Mouse (Mus musculus) embryonic facial prominence, embryonic 11.5 days (tissue): Measurements from ENCODE around the gene Trmt6. TPM values are rescaled to one million over a fixed set of nuclear protein-coding genes. Genes with fewer than 3 reads are reported as not detected.

Experiments
- ATAC-seq: fragments of 200-750 bp; cut with Nextera tagmentation; replicated peaks from 2 replicates; pipeline ENCODE4 v1.8.0; 2017; ENCODE audit warnings: low read depth; ENCODE audit not compliant: insufficient number of reproducible peaks, low FRiP score, low TSS enrichment
- DNase-seq: peaks from one replicate; pipeline ENCODE4 v3.0.0-alpha.2; 2015; ENCODE audit warnings: low spot score
- H3K27ac ChIP-seq: fragments of 300-500 bp; sonication (generic); replicated peaks from 2 replicates; pipeline ENCODE4 v1.5.1; 2014; ENCODE audit warnings: mild to moderate bottlenecking, low read depth, low read length, control low read depth
- H3K27me3 ChIP-seq: fragments of 300-500 bp; sonication (generic); 2 replicates; pipeline ENCODE4 v1.6.1; 2014; ENCODE audit warnings: mild to moderate bottlenecking, low read length, moderate library complexity, mixed read lengths; ENCODE audit not compliant: control insufficient read depth, insufficient read depth
- H3K36me3 ChIP-seq: fragments of 300-500 bp; sonication (generic); replicated peaks from 2 replicates; pipeline ENCODE4 v1.6.1; 2014; ENCODE audit warnings: low read depth, mild to moderate bottlenecking, low read length, moderate library complexity, mixed read lengths; ENCODE audit not compliant: control insufficient read depth, insufficient read depth
- H3K4me1 ChIP-seq: fragments of 300-500 bp; sonication (generic); 2 replicates; pipeline ENCODE4 v1.6.1; 2014; ENCODE audit warnings: low read length, mixed read lengths; ENCODE audit not compliant: control insufficient read depth, insufficient read depth
- H3K4me2 ChIP-seq: fragments of 300-500 bp; sonication (generic); 2 replicates; pipeline ENCODE4 v1.6.1; 2014; ENCODE audit warnings: low read depth, mild to moderate bottlenecking, control low read depth, low read length, moderate library complexity
- H3K4me3 ChIP-seq: fragments of 300-500 bp; sonication (generic); 2 replicates; pipeline ENCODE4 v1.5.1; 2014; ENCODE audit warnings: low read depth, low read length, control low read depth
- H3K9ac ChIP-seq: fragments of 300-500 bp; sonication (generic); replicated peaks from 2 replicates; pipeline ENCODE4 v1.6.1; 2014; ENCODE audit warnings: mild to moderate bottlenecking, control low read depth, low read length
- H3K9me3 ChIP-seq: fragments of 300-500 bp; sonication (generic); replicated peaks from 2 replicates; pipeline ENCODE4 v1.6.1; 2016; ENCODE audit warnings: mild to moderate bottlenecking, low read length, inconsistent platforms, mixed read lengths; ENCODE audit not compliant: control insufficient read depth
- WGBS: fragments of 180-500 bp; shearing (Covaris S2); extraction: QIAGEN DNeasy Blood & Tissue Kit; methylation state at CpG from one replicate; pipeline ENCODE4 v1.1.7; 2014; 5-methylcytosine and 5-hydroxymethylcytosine counted together
- polyA plus RNA-seq: library from polyadenylated mRNA; unstranded; fragments of >200 nt; fragmentation: Nextera tagmentation; extraction: Ambion mirVana; gene quantifications from 2 replicates; pipeline ENCODE4 v1.2.1, GENCODE M21; 2014

Gene Trmt6
- polyA plus RNA-seq, result 41.4 and 43.7 TPM in 2 replicates

GRCm38 (mm10) chr2:132815608-132816314 is at the start of gene Trmt6, which contains the start of gene Mcm8:
Trmt6 (minus strand) TSS chr2:132816055.
Mcm8 (plus strand) TSS chr2:132816141.
- ATAC-seq (peak; percentile 99), DNase-seq (peak; percentile 99)
- Histone ChIP-seq H3K9me3 (no peaks in the 10 kb centered on the region), H3K4me2 (peak within 1 kb of the TSS; percentile 55), H3K27ac (peak within 1 kb of the TSS; percentile 67; the same call in 1 of the 2 replicates), H3K36me3 (no peaks in the 10 kb centered on the region), H3K4me3 (peak within 1 kb of the TSS; percentile 77), H3K9ac (peak within 1 kb of the TSS; percentile 86), H3K4me1 (no peaks in the 10 kb centered on the region; the same call in 1 of the 2 replicates), H3K27me3 (no peaks in the 10 kb centered on the region)
- under 1% methylated on average over 59 of the region's 59 CpGs for WGBS

DNA sequence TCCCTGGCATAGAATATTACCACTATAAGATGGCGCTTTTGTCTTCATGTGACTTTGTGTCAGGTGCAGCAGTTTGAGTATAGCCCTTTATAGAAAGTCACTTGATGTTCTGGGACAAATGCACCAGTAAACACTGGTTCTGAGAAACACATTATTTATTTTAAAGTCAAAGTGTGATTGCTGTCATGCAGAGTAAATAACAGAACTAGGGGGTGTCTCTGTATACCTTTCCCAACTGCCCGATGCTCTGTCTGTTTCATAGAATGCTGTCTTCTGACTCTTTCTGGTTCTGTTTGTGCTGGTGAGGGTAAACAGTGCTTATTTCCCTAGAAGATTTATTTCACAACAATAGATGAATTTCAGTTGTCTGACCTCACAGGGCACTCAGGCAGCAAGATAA is 47.5 kb upstream of the Trmt6 start:
- WGBS, result 91% methylated on average over 2 of the region's 2 CpGs
- Histone ChIP-seq H3K9ac (no peak overlapping the region), H3K36me3 (no peaks in the 10 kb centered on the region), H3K4me2 (no peak overlapping the region), H3K4me3 (no peak overlapping the region), H3K4me1 (no peaks in the 10 kb centered on the region), H3K27ac (no peak overlapping the region), H3K27me3 (no peaks in the 10 kb centered on the region), H3K9me3 (no peaks in the 10 kb centered on the region)
- DNase-seq, result no peak
- no peak for ATAC-seq

GRCm38 (mm10) chr2:132861456-132861855 is 45.6 kb upstream of the Trmt6 start:
- WGBS, result 89% methylated on average over 2 of the region's 2 CpGs
- no peaks in the 10 kb centered on the region for H3K4me1 ChIP-seq
- no peak overlapping the region for H3K4me2 ChIP-seq
- H3K4me3 ChIP-seq, result no peak overlapping the region
- DNase-seq (no peak), ATAC-seq (no peak)
- no peak overlapping the region for H3K9ac ChIP-seq
- no peaks in the 10 kb centered on the region for H3K27me3 ChIP-seq
- H3K27ac ChIP-seq, result no peak overlapping the region
- H3K9me3 ChIP-seq, result no peaks in the 10 kb centered on the region
- no peaks in the 10 kb centered on the region for H3K36me3 ChIP-seq

DNA sequence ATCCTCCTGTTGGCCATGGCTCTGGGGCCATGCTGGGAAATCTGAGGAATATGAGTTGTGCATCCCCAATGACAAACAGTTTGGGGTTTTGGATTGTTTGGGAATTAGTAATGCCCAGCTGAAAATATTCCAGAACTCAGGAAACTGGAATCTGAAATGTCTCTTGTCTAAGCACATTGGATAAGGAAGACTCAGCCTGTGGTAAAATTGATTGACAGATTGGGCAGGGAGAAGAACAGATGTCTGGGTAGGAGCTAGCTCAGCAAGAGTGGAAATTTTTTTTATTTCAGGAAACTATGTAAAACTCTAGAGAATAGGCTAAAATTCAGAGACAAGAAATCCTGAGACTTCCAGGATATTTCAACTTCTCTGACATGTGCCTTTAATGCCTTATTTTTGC is 44.6 kb upstream of the Trmt6 start:
- DNase-seq (no peak), ATAC-seq (no peak)
- H3K4me2 ChIP-seq, result no peak overlapping the region
- no peaks in the 10 kb centered on the region for H3K27me3 ChIP-seq
- no peaks in the 10 kb centered on the region for H3K36me3 ChIP-seq
- H3K4me1 ChIP-seq, result no peaks in the 10 kb centered on the region
- no peaks in the 10 kb centered on the region for H3K9me3 ChIP-seq
- no peak overlapping the region for H3K9ac ChIP-seq
- H3K4me3 ChIP-seq, result no peak overlapping the region
- no peak overlapping the region for H3K27ac ChIP-seq

- 84% methylated on average over 5 of the region's 5 CpGs for WGBS
- ATAC-seq, result no peak
Observed at GRCm38 (mm10) chr2:132856333-132856732, 40.5 kb upstream of the Trmt6 start.

DNA sequence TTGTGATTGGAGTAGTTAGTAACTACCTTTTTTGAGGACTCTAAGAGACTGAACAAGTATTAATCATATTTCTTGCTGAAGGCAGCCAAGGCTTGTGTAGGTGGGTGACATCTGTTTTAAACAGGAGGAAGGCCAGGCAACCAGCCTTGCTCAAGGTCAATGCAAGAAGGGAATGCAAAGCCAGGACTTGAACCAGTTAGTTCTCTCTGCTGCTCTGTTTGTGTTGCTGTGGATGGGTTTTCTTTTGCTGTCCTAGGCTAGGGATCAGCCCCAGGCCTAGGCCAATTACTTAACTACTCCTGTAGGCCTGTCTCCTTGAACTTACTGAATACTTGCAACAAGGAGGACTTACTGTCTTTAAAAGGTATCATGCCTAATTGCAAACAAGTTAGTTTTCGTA is 37.2 kb upstream of the Trmt6 start:
- no peak overlapping the region for H3K4me3 ChIP-seq
- H3K4me1 ChIP-seq, result no peaks in the 10 kb centered on the region
- ATAC-seq, result no peak
- no peaks in the 10 kb centered on the region for H3K36me3 ChIP-seq
- 86% methylated on average over 1 of the region's 1 CpGs for WGBS
- H3K9me3 ChIP-seq, result no peaks in the 10 kb centered on the region
- no peaks in the 10 kb centered on the region for H3K27me3 ChIP-seq
- no peak overlapping the region for H3K27ac ChIP-seq
- no peak overlapping the region for H3K4me2 ChIP-seq
- DNase-seq, result no peak
- no peak overlapping the region for H3K9ac ChIP-seq

More at GRCm38 (mm10) chr2:132856333-132856732, 40.5 kb upstream of the Trmt6 start:
- H3K4me1 ChIP-seq, result no peaks in the 10 kb centered on the region
- H3K36me3 ChIP-seq, result no peaks in the 10 kb centered on the region
- no peak overlapping the region for H3K4me3 ChIP-seq
- H3K4me2 ChIP-seq, result no peak overlapping the region
- no peaks in the 10 kb centered on the region for H3K27me3 ChIP-seq
- H3K27ac ChIP-seq, result no peak overlapping the region
- H3K9ac ChIP-seq, result no peak overlapping the region
- no peaks in the 10 kb centered on the region for H3K9me3 ChIP-seq
- no peak for DNase-seq

GRCm38 (mm10) chr2:132849141-132849540 is 33.3 kb upstream of the Trmt6 start:
- 94% methylated on average over 6 of the region's 6 CpGs for WGBS

DNA sequence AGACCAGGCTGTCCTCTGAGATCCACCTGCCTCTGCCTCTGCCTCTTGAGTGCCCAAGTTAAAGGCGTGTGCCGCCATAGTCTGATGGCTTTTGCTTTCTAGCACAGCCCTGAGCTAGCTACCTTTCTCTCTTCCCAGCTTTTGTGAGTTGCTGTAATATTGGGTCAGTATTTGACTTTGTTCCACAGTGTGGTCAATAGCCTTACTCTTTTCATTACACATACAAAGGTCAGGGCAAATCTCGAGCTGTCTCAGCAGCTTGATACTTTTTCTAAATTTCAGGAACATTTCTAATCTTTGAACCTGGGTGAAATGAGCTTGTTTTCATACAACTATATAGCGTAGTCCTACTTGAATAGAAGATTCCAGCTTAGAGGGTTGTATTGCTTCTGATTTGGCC is 32.5 kb upstream of the Trmt6 start:
- Histone ChIP-seq H3K4me1 (peaks cover 2% of the 10 kb centered on the region; the same call in 1 of the 2 replicates), H3K27me3 (no peaks in the 10 kb centered on the region), H3K9me3 (no peaks in the 10 kb centered on the region), H3K27ac (no peak overlapping the region), H3K4me3 (no peak overlapping the region), H3K9ac (no peak overlapping the region), H3K4me2 (no peak overlapping the region), H3K36me3 (no peaks in the 10 kb centered on the region)
- no peak for DNase-seq
- no peak for ATAC-seq
- 95% methylated on average over 4 of the region's 4 CpGs for WGBS

More at GRCm38 (mm10) chr2:132849141-132849540, 33.3 kb upstream of the Trmt6 start:
- H3K4me2 ChIP-seq, result no peak overlapping the region
- H3K27ac ChIP-seq, result no peak overlapping the region
- ATAC-seq (no peak), DNase-seq (no peak)
- no peaks in the 10 kb centered on the region for H3K9me3 ChIP-seq
- H3K27me3 ChIP-seq, result no peaks in the 10 kb centered on the region
- H3K4me3 ChIP-seq, result no peak overlapping the region
- no peaks in the 10 kb centered on the region for H3K36me3 ChIP-seq
- no peak overlapping the region for H3K9ac ChIP-seq
- H3K4me1 ChIP-seq, result peaks cover 2% of the 10 kb centered on the region; the same call in 1 of the 2 replicates
